ENCODE assay signal across 19 mouse cellular contexts in the genomic region with DNA sequence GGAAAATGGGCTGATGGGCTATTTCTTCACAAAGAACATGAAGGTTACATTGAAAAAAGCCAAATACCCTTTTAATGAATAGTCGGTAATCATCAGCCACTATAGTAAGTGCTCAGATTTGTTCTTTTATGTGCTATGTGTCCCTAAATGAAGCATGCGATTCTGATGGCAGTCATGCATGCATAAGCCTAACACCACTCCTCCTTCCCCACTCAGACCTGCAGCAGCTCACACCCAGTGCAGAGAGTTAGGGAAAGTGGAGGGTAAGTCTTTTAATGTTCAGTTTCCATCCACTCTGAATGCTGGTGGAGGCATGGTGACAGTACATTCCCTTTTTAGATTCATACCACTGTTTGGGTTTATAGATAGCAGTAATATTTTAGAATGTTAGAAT. TPM values are rescaled to one million over a fixed set of nuclear protein-coding genes. Genes with fewer than 3 reads are reported as not detected.
A peak's percentile ranks its signal among the peaks of the same experiment; 100 is the strongest.
DNase-seq lines count a peak whose midpoint lies in the region; ATAC-seq lines count a peak whose summit lies in the region.
"Had no signal": no experiment of that assay in that cellular context is flagged by ENCODE, and none has a peak within 500 bp of the region (broad histone marks: within the 10 kb centered on the region; RNA-seq: fewer than 3 reads in every experiment).

No protein-coding gene starts in this region.

- H3K4me3 ChIP-seq in forebrain, embryonic 14.5 days (ENCODE audit: low read depth, low read length) = no peak overlapping the region
- H3K4me3 ChIP-seq in forebrain, embryonic 15.5 days = no peak overlapping the region
- H3K4me3 ChIP-seq in hindbrain, embryonic 16.5 days (ENCODE audit: low read length) = no peak overlapping the region
- no peak overlapping the region for H3K4me3 ChIP-seq in hindbrain, embryonic 12.5 days
- H3K4me3 ChIP-seq in neural tube, embryonic 14.5 days (ENCODE audit: low read depth, low read length) = no peak overlapping the region
- H3K4me3 ChIP-seq in neural tube, embryonic 15.5 days (replicated peaks) = no peak overlapping the region
- H3K4me3 ChIP-seq: embryonic facial prominence, embryonic 13.5 days; heart, embryonic 10.5 days had no signal

- no peak overlapping the region for H3K9ac ChIP-seq in forebrain, embryonic 14.5 days (ENCODE audit: low read length)
- H3K9ac ChIP-seq in forebrain, embryonic 15.5 days (replicated peaks) = no peak overlapping the region
- no peak overlapping the region for H3K9ac ChIP-seq in hindbrain, embryonic 16.5 days (ENCODE audit: low read depth, low read length)
- no peak overlapping the region for H3K9ac ChIP-seq in hindbrain, embryonic 12.5 days
- H3K9ac ChIP-seq in neural tube, embryonic 14.5 days (replicated peaks; ENCODE audit: low read depth, low read length) = no peak overlapping the region
- H3K9ac ChIP-seq in neural tube, embryonic 15.5 days (replicated peaks) = no peak overlapping the region
- H3K9ac ChIP-seq: embryonic facial prominence, embryonic 13.5 days had no signal

- no peaks in the 10 kb centered on the region for H3K27me3 ChIP-seq in forebrain, embryonic 14.5 days (replicated peaks; ENCODE audit: control insufficient read depth, insufficient read depth, low read length)
- no peaks in the 10 kb centered on the region for H3K27me3 ChIP-seq in forebrain, embryonic 15.5 days
- H3K27me3 ChIP-seq in hindbrain, embryonic 16.5 days (replicated peaks; ENCODE audit: control insufficient read depth, insufficient read depth, low read length) = no peaks in the 10 kb centered on the region
- no peaks in the 10 kb centered on the region for H3K27me3 ChIP-seq in hindbrain, embryonic 12.5 days
- H3K27me3 ChIP-seq in neural tube, embryonic 14.5 days (ENCODE audit: control insufficient read depth, insufficient read depth, low read length) = no peaks in the 10 kb centered on the region
- no peaks in the 10 kb centered on the region for H3K27me3 ChIP-seq in neural tube, embryonic 15.5 days (replicated peaks)
- H3K27me3 ChIP-seq: embryonic facial prominence, embryonic 13.5 days had no signal

- H3K9me3 ChIP-seq in forebrain, embryonic 14.5 days (replicated peaks; ENCODE audit: control insufficient read depth, low read length) = no peaks in the 10 kb centered on the region
- no peaks in the 10 kb centered on the region for H3K9me3 ChIP-seq in forebrain, embryonic 15.5 days
- no peaks in the 10 kb centered on the region for H3K9me3 ChIP-seq in hindbrain, embryonic 16.5 days (ENCODE audit: control insufficient read depth, low read length)
- H3K9me3 ChIP-seq in hindbrain, embryonic 12.5 days (replicated peaks) = no peaks in the 10 kb centered on the region
- no peaks in the 10 kb centered on the region for H3K9me3 ChIP-seq in neural tube, embryonic 14.5 days (ENCODE audit: control insufficient read depth, low read length)
- H3K9me3 ChIP-seq in neural tube, embryonic 15.5 days (replicated peaks) = no peaks in the 10 kb centered on the region
- H3K9me3 ChIP-seq: embryonic facial prominence, embryonic 13.5 days; heart, embryonic 10.5 days had no signal

- H3K4me1 ChIP-seq in forebrain, embryonic 14.5 days (ENCODE audit: control insufficient read depth, insufficient read depth, low read length) = peaks cover 17% of the 10 kb centered on the region
- peaks cover 24% of the 10 kb centered on the region for H3K4me1 ChIP-seq in forebrain, embryonic 15.5 days
- H3K4me1 ChIP-seq in hindbrain, embryonic 16.5 days (ENCODE audit: control insufficient read depth, insufficient read depth, low read depth, low read length) = peaks cover 6% of the 10 kb centered on the region
- H3K4me1 ChIP-seq in hindbrain, embryonic 12.5 days = peaks cover 10% of the 10 kb centered on the region; the same call in 1 of the 2 replicates
- H3K4me1 ChIP-seq in neural tube, embryonic 14.5 days (ENCODE audit: control insufficient read depth, insufficient read depth, low read length) = no peaks in the 10 kb centered on the region
- H3K4me1 ChIP-seq in neural tube, embryonic 15.5 days = peaks cover 10% of the 10 kb centered on the region
- H3K4me1 ChIP-seq: heart, embryonic 10.5 days had no signal

- DNase-seq in forebrain, embryonic 14.5 days (ENCODE audit: low spot score) = peak; percentile 23
- DNase-seq: adrenal gland, adult 2 months; adrenal gland, postnatal 25 days; cerebellum, adult 18-20 months; cerebellum, adult 9-11 months; cerebellum, postnatal 36 days; gastrocnemius, postnatal 10 days; heart, adult 18-20 months; heart, postnatal 10 days; heart, postnatal 4 days had no signal

- peak; percentile 60; the same call in 1 of the 2 replicates for ATAC-seq in forebrain, embryonic 14.5 days
- no peak for ATAC-seq in forebrain, embryonic 15.5 days (replicated peaks)
- 0 out of 2 replicates have a peak, but pooled peaks have one; percentile 21 for ATAC-seq in hindbrain, embryonic 16.5 days
- no peak for ATAC-seq in hindbrain, embryonic 12.5 days (ENCODE audit: low FRiP score)
- ATAC-seq in neural tube, embryonic 14.5 days (ENCODE audit: low read depth) = peak; percentile 50; the same call in 1 of the 2 replicates
- peak; percentile 46; the same call in 1 of the 2 replicates for ATAC-seq in neural tube, embryonic 15.5 days (ENCODE audit: low FRiP score)
- ATAC-seq: inflammation-experienced regulatory T-cells, adult 6 months; intestine, postnatal 0 days had no signal

- 5% methylated on average over 2 of the region's 2 CpGs for WGBS in forebrain, embryonic 14.5 days
- 4% methylated on average over 2 of the region's 2 CpGs for WGBS in forebrain, embryonic 15.5 days
- WGBS in hindbrain, embryonic 16.5 days = 30% methylated on average over 2 of the region's 2 CpGs
- WGBS in hindbrain, embryonic 12.5 days = 49% methylated on average over 2 of the region's 2 CpGs
- WGBS in neural tube, embryonic 14.5 days = 36% methylated on average over 2 of the region's 2 CpGs
- 26% methylated on average over 2 of the region's 2 CpGs for WGBS in neural tube, embryonic 15.5 days

- no peaks in the 10 kb centered on the region for H3K36me3 ChIP-seq in forebrain, embryonic 14.5 days (ENCODE audit: control insufficient read depth, insufficient read depth, low read length)
- H3K36me3 ChIP-seq in forebrain, embryonic 15.5 days = no peaks in the 10 kb centered on the region
- H3K36me3 ChIP-seq in hindbrain, embryonic 16.5 days (ENCODE audit: control insufficient read depth, insufficient read depth, low read length) = no peaks in the 10 kb centered on the region
- no peaks in the 10 kb centered on the region for H3K36me3 ChIP-seq in hindbrain, embryonic 12.5 days
- no peaks in the 10 kb centered on the region for H3K36me3 ChIP-seq in neural tube, embryonic 14.5 days (ENCODE audit: control insufficient read depth, insufficient read depth, low read length)
- no peaks in the 10 kb centered on the region for H3K36me3 ChIP-seq in neural tube, embryonic 15.5 days
- H3K36me3 ChIP-seq: embryonic facial prominence, embryonic 13.5 days; heart, embryonic 10.5 days had no signal

- H3K27ac ChIP-seq in forebrain, embryonic 14.5 days (ENCODE audit: low read depth, low read length) = no peak overlapping the region
- H3K27ac ChIP-seq in forebrain, embryonic 15.5 days (replicated peaks) = no peak overlapping the region
- H3K27ac ChIP-seq in hindbrain, embryonic 16.5 days (ENCODE audit: low read depth, low read length) = no peak overlapping the region
- H3K27ac ChIP-seq in hindbrain, embryonic 12.5 days = no peak overlapping the region
- no peak overlapping the region for H3K27ac ChIP-seq in neural tube, embryonic 14.5 days (ENCODE audit: low read depth, low read length)
- H3K27ac ChIP-seq in neural tube, embryonic 15.5 days (replicated peaks) = no peak overlapping the region
- H3K27ac ChIP-seq: embryonic facial prominence, embryonic 13.5 days; heart, embryonic 10.5 days had no signal

- no peak overlapping the region for H3K4me2 ChIP-seq in forebrain, embryonic 14.5 days (ENCODE audit: low read length)
- no peak overlapping the region for H3K4me2 ChIP-seq in forebrain, embryonic 15.5 days (replicated peaks)
- no peak overlapping the region for H3K4me2 ChIP-seq in hindbrain, embryonic 16.5 days (ENCODE audit: low read length)
- no peak overlapping the region for H3K4me2 ChIP-seq in hindbrain, embryonic 12.5 days (replicated peaks)
- no peak overlapping the region for H3K4me2 ChIP-seq in neural tube, embryonic 14.5 days (ENCODE audit: low read depth, low read length)
- no peak overlapping the region; the same call in 1 of the 2 replicates for H3K4me2 ChIP-seq in neural tube, embryonic 15.5 days
- H3K4me2 ChIP-seq: embryonic facial prominence, embryonic 13.5 days had no signal

RNA-seq across cellular contexts. Expression of gene Nxph1, which starts 47.5 kb away (rescaled TPM):
- 37.5 and 44.9 TPM in 2 replicates for polyA plus RNA-seq in forebrain, embryonic 14.5 days (2014; fragmentation: Nextera tagmentation; extraction: Ambion mirVana)
- 40.1 and 42.9 TPM in 2 replicates for polyA plus RNA-seq in forebrain, embryonic 15.5 days (2015; fragmentation: Nextera tagmentation; extraction: Ambion mirVana)
- polyA plus RNA-seq in hindbrain, embryonic 16.5 days (2015; fragmentation: Nextera tagmentation; extraction: Ambion mirVana) = 90.3 and 101 TPM in 2 replicates
- 22.5 and 27.0 TPM in 2 replicates for polyA plus RNA-seq in hindbrain, embryonic 12.5 days (2016; fragmentation: Nextera tagmentation; extraction: Ambion mirVana)
- polyA plus RNA-seq in neural tube, embryonic 14.5 days (2014; fragmentation: Nextera tagmentation; extraction: Ambion mirVana) = 108 and 122 TPM in 2 replicates
- polyA plus RNA-seq in neural tube, embryonic 15.5 days (2015; fragmentation: Nextera tagmentation; extraction: Ambion mirVana) = 80.9 and 110 TPM in 2 replicates
- polyA plus RNA-seq: heart, embryonic 10.5 days; inflammation-experienced regulatory T-cells, adult 6 months had no signal

Comparison
In these comparisons a context has a peak if more than half of its experiments do, and no peak if none do; other contexts are left out.
1. ATAC-seq: peak in forebrain, embryonic 14.5 days (single experiment), hindbrain, embryonic 16.5 days (single experiment), neural tube, embryonic 14.5 days (single experiment) and neural tube, embryonic 15.5 days (single experiment); none in forebrain, embryonic 15.5 days (single experiment) and hindbrain, embryonic 12.5 days (single experiment).